Mouse (Mus musculus): ENCODE measurements at regions not wholly inside any gene's neighbourhood (a gene's known extent, or its start where the extent isn't known, plus 50 kb on each side); places are given as distances from the start of the nearest gene placed in this dataset.

DNA sequence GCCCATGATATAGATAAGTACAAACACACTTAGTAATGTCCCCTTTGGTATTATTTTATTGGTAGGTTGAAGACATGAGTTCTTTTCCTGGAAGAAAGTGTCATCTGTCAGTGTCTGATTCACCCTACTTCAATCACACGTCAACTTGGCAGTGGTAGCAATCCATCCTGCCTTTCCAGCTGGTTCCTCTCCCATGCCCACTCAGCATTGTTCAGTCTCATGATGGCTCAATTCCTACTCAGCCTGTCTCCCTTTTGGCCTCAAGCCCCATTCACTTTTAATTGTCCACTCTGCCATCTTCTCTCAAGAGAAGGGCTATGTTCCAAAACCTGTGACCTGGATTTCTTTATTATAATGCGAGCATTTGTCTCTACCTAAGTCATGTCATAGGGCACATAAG is 474.4 kb upstream of the Htr2a start:
- intact Hi-C loops (cut with DNase I; ENCODE audit: low total_unique reads) = no loop called here
- no peak for DNase-seq

DNA sequence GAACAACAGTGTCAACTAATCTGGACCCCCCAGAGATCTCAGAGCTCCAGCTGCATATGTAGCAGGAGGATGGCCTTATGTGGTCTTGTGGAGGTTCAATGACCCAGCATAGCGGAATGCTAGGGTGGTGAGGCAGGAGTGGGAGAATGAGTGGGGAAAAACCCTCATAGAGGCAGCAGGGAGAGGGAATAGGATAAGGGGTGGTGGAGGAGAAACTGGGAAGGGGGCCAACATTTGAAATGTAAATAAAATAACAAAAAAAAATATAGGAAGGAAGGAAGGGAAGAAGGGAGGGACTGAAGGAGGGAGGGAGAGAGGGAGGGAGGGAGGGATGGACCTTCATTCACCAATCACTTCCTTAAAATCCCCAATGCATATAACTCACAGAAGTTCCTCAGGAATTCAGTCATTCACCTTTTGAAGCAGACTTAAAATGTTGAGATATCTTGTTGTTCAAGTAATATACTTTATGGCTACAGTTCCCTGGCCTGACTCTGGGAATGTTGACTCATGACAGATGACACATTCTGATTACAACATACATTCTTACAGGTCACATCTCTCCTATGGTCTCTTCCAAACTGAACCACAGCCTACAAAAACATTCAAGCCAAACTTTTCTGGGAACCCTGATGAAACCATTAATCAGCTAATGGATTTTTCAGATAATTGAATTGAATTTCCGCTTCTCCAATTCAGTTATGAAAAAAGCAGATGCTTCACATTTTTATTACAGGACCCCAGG is 471.3 kb upstream of the Htr2a start:
- intact Hi-C loops (cut with DNase I; ENCODE audit: low total_unique reads) = no loop called here

DNA sequence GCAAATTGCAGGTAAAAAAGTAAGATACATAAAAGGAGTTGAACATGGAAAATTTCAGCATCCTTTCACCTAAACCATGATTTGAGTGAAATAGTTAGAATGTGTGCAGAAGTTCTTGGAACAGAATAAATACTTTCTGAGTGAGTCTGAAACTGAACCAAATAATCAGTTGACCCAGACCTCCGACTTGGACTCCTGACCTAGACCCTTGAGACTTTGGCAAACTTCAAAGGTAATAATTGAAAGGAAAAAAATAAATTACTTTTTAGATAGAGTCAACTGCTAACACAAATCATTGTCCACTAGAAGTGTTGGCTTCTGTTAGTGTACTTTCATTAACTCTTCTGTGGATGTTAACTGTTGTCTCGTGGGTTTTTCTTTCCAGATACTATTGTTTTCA is 460.6 kb upstream of the Htr2a start:
- intact Hi-C loops (cut with DNase I; ENCODE audit: low total_unique reads) = no loop called here
- DNase-seq = no peak

More for the DNA sequence above, 471.3 kb upstream of the Htr2a start:
- DNase-seq = no peak

DNA sequence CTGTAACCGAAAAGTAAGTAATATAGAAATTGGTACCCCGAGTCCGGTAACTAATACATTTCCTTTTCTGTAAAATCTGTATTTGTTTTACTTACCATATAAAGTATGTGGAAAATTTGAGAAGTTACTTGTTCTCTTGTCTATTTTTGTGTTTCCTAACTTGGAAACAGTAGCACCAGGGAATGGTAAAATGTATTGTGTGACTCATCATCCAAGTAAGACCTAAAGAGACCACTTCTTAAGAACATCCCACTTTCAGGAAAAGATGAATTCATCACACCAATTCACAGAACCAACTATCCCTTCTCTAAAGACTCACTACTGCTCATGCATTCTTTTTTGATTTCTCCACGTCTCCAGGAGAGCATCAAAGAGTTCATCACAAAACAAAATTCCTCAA is 457.6 kb upstream of the Htr2a start:
- no peak for DNase-seq
- intact Hi-C loops (cut with DNase I; ENCODE audit: low total_unique reads) = no loop called here

DNA sequence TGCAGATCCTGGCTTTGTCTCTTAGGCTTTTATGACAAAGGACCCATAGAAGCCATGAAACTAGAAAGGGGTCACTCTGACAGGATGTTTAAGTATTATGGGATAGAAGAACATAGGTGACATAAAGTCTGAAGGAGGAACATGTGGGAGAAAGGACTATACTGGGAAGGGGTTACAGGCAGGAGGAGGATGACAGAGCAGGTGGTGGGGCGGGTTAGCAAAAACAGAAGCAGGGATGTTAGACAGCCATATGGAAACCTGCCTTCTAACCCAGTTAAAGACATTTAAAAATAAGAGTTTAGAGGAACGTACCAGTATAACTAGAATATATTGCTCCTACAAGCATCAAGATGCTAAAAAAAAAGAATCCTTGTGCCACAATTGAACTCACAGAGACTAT is 438.9 kb upstream of the Htr2a start:
- no peak for DNase-seq
- intact Hi-C loops (cut with DNase I; ENCODE audit: low total_unique reads) = no loop called here

DNA sequence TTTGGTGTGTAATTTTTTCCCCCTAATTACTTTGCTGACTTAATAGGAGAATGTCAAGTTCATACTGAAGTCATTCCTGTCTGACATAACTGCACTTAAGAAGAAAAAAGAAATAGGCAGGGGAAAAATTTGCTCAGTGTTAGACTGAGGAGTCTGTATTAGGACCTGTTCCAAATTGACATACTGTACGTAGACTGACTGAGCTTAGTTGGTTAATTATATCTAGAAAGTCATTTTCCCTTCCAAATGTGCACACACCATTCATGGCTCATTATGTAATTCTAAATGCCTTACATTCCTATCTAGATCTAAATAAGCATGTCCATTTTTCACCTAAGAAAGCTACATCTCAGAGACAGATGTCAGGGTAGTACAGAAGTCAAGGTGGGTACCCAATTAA is 435.6 kb upstream of the Htr2a start:
- intact Hi-C loops (cut with DNase I; ENCODE audit: low total_unique reads) = no loop called here
- no peak for DNase-seq

DNA sequence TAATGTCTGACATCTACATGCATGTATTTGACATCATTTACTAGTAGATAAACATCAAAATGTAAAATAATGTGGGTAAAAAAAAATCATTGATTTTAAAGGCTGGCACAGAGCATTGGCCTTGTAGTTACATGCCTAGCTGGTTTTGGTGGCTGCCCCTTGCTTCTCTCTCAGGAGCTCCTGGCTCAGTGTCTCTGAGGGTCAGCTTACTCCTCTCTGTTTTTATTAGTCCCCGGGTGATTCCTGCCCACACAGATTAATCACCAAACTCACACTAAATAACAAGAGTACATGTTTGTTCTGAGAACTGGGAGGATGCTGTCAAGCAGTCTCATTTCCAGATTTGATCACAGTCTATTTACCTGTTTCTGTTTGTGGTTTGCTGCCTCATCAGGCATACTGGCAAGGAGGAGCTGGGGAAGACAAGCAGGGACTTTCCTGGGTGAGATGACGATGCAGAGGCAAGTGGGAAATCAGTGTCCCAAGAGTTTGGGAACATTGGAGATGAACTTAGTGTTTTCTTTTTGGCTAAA is 422.7 kb upstream of the Htr2a start:
- intact Hi-C loops (cut with DNase I; ENCODE audit: low total_unique reads) = no loop called here
- no peak for DNase-seq

DNA sequence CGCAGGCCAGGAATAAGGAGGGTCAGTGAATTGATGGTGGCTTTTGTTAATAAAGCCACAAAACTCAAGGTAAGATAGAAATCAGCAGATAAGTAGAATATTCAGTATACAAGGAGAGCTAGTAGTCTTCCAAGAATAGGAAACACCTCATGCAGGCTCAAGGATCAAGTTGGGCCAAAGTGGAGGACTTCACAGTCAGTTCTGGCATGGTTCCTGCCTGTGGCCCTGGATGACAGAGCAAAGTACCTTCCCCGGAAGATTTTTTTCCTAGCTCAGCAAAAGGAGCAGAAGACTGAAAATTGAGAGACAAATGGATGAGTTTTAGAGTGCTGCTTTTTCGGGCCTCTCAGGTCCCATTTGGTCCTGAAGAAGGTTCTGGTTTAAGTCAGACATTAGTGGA is 420.9 kb upstream of the Htr2a start:
- intact Hi-C loops (cut with DNase I; ENCODE audit: low total_unique reads) = no loop called here
- DNase-seq = no peak

DNA sequence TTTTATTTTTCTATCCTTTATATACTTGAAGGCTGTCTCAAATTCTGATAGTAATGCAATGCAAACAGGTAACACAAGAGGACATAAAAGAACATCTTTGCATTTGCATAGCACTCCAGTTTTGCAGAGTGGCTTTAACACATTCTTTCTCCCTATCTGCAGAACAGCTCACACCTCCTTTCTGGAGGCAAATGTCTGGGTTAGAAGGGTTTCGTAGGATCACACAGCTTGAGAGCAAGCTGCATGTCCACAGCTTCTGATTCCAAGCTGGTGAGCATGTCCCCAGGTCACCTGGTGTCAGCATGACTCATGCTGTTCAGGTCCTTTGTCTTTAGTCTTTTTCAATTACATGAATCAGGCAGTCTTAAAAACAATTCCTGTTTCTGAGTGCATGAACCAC is 418.5 kb upstream of the Htr2a start:
- no peak for DNase-seq
- intact Hi-C loops (cut with DNase I; ENCODE audit: low total_unique reads) = no loop called here

DNA sequence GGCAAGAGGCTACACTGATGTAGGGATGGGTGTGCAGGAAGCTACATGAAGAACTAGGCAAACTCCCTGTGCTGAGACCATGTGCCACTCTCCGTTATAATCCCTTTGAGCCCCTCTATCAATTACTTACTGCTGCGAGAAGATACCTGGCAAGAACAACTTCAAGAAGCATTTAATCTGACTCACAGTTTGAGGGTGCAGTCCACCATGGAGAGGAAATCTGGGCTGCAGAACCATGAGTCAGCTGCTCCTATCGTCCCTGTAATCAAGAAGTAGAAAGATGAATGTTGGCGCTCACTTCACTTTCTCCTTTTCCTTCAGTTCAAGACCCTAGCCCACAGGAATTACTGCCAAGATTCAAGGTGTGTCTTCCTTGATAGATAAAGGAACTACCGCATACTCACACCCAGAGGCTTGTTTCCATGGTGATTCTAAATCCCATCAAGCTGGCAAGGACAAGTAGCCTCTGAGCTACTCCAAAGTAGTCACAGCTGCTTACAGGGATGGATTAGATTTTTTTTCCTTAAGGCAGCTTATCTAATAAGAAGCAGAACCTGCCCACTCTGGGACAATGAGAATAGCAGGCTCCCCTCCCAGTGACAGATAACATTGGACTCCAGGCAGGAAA is 411.0 kb upstream of the Htr2a start:
- intact Hi-C loops (cut with DNase I; ENCODE audit: low total_unique reads) = no loop called here
- no peak for DNase-seq

DNA sequence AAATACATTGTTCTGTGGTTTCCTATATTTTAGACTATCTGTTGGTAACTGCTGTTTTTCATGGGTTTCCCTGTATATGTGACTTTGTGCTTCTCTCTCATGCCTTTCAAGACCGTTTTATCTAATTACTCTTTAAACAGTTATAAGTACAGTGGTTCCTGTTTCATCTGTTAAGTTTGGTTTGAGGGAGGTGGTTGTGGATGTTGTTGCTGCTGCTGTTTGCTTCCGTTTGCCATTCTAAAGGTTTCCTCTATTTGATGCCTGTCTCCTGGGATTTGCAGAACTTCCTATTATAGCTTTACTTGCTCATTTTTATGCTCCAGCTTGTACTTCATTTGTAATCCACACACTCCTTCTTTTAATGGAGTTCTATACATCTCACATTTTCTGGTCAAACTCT is 400.4 kb upstream of the Htr2a start:
- no peak for DNase-seq
- intact Hi-C loops (cut with DNase I; ENCODE audit: low total_unique reads) = no loop called here

DNA sequence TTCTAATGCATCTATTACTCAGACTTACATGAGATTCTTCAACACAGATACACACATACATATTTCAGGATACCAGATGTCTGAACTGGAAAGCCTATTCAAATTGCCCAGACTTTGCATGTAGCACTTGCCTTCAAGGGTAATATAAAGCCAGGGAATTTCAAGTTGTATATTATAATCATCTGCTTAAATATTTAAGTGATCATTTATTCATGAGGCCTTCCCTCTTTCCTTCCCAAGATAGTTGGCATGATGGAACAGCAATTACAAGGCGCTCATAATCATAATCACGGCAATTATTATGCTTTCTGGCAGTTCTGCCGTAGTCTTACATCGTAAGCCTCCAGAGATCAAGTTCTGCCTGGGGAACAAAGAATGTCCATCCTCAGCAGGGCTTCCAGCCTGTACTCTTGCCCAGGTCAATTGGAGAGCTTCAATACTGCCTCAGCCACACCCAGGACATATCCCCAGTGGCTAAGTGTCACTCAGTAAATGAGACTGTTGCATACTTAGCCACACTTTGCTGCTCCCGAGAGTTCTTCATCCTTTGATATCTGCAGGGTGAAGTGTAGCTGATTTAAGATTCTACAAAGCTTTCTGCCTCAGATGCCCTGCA is 391.3 kb upstream of the Htr2a start:
- intact Hi-C loops (cut with DNase I; ENCODE audit: low total_unique reads) = no loop called here

DNA sequence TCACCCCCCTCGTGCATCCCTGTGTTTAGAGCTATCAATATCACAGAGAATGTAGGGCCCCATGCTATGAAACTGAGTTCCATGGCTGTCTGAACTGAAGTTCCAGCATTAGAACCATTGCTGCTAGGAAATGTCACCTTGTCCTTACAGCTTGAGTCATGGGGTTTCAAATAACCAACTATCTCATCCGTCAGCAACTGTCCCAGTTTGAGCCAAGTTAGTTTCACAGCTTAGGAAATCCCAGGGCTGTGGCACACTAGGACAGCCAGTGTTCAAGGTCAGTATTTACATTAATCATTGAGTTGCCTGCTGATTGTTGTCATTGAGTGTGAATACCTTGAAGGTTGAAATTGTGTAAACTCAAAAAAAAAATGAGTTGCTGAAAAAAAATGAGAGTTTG is 390.6 kb upstream of the Htr2a start:
- DNase-seq = no peak

More for the DNA sequence above, 391.3 kb upstream of the Htr2a start:
- DNase-seq = no peak

DNA sequence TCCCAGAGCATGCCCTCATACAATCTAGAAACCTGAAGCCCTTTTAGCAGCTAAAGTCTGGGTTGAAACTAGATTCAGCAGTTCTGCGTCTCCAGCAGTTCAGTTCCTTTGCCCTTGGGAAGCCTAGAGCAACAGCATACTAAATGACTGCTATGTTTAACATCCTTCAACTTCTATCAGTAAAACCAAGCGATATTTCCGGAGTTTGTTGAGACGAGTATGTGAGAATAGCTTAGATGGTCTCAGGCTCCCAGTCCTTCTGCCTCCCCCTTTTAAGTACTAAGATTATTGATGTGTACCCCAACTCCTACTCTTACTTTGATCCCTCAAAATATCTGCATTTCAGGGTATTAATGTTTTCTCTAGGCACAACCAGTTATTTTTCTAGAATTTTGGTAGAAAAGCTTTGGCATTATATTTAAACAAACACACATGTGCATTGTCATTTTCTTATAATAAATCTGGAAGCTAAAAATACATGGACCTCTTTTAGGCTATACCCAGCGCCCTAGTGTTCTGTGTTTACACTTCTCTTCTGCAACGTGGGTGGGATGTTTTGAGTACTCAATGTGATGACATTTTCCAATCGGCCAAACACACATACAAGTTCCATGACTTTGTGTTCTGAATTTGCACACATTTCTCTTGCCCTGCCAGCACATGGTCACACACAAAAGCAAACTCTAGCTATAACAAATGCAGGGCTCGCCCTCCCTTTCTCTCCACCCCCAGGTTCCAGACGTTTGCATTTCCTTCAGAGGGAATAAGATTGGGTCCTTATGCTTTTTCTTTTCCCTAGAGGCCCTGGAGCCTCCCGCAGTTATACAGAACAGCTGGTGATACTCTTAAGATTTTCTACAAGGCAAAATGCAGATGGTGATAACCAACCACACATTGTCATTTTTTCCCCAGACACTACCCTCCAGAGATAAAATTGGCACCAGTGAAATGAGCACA is 388.2 kb upstream of the Htr2a start:
- intact Hi-C loops (cut with DNase I; ENCODE audit: low total_unique reads) = no loop called here
- DNase-seq = no peak

More for the DNA sequence above, 390.6 kb upstream of the Htr2a start:
- intact Hi-C loops (cut with DNase I; ENCODE audit: low total_unique reads) = no loop called here

DNA sequence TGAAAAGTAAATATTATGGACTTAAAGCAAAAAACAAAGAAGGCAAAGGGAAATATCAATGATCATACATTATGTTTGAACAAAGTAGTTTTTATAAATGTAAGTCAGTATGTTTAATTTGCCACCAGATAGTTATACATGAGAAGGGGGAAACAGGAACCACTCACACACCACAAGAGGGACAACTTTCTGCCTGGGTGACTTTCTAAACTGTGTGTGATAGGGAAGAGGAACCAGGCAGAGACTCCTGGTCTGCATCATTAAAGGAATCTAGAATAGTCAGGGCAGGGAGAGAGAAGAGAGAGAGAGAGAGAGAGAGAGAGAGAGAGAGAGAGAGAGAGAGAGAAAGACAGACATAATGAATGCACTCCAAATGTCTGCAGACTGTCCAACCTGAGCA is 385.6 kb upstream of the Htr2a start:
- intact Hi-C loops (cut with DNase I; ENCODE audit: low total_unique reads) = no loop called here
- no peak for DNase-seq

DNA sequence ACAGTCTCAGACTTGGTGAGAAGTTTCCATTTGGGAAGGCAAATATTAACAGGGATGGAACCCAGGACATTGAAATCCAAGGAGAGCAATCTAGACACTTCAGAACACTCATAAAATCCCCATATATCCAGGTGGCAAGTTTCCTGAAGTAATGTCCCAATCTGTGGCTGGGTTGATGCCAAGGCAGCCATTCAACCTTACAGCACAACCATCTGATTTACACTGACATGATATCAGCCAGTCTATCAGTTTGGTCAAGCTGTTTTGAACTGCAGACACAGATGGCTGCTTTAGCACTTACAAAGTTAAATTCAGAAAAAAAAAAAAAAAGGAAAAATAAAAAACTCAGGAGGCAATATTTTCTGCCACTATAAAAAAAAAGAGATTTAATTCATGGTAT is 381.2 kb upstream of the Htr2a start:
- intact Hi-C loops (cut with DNase I; ENCODE audit: low total_unique reads) = no loop called here
- no peak for DNase-seq

DNA sequence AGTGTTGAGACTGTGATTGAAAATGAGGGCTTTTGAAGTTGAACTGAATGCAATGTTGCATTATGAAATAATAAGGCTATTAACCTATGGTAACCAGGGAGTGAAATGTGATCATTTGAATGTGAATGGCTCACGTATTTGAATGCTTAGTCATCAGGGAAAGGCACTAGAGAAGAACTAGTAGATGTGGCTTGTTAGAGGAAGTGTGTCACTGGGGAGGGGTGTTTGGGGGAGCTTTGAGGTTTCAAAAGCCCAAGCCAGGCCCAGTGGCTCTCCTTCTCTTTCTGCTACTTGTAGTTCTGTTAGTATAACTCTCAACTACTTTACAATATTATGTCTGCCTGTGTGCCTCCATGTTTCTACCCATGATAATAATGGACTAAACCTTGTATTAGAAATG is 373.6 kb upstream of the Htr2a start:
- intact Hi-C loops (cut with DNase I; ENCODE audit: low total_unique reads) = no loop called here

DNA sequence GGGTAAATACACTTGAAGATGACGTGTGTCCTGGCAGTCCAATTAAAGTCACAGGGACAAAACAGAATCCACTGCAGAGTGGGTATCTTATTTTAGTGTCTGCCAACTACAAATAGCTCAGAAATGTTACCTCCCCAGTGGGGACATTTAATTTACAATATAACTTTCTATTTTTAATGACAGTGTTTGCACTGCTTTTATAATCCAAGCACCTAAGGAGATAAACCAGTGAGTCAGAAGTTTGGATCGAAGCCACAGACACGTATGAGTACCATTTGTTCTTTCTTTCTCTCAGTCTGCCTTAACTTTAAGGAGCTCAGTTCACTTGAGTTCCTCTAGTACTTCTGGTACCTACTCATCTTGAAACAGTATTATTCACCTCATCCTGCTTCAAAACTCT is 346.1 kb upstream of the Htr2a start:
- no peak for DNase-seq

More for the DNA sequence above, 373.6 kb upstream of the Htr2a start:
- DNase-seq = no peak

DNA sequence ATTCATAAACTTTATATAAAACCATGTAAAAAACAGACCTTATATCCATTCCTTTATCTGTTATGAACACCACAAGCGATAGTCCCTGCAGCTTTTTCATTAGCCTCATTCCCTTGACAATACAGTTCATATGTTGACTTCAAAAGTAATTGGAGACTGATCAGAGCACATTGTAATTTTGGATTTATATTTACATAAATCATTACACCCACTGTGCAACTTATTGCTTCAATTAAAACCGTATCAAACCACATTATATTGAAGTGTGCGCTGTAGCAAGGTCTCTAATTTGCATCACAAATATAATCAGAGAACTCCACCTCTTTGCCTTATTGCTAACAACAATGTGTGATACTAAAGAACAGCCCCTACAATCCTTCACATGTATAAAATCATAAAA is 336.2 kb upstream of the Htr2a start:
- intact Hi-C loops (cut with DNase I; ENCODE audit: low total_unique reads) = no loop called here
- no peak for DNase-seq

More for the DNA sequence above, 346.1 kb upstream of the Htr2a start:
- intact Hi-C loops (cut with DNase I; ENCODE audit: low total_unique reads) = no loop called here
